Mouse (Mus musculus) brain, embryonic 14.5 days (tissue): Measurements from ENCODE around the gene Cldn14.

Experiments
- CTCF ChIP-seq: fragments of 200-500 bp; IDR thresholded peaks from 2 replicates; pipeline ENCODE4 v1.5.1; 2012; ENCODE audit warnings: inconsistent platforms, mild to moderate bottlenecking, moderate library complexity, borderline replicate concordance; ENCODE audit not compliant: insufficient read depth, insufficient read length; ENCODE audit errors: extremely low read depth
- POLR2A ChIP-seq: fragments of 200-500 bp; IDR thresholded peaks from 2 replicates; pipeline ENCODE4 v1.6.1; 2012; ENCODE audit warnings: mild to moderate bottlenecking, inconsistent platforms, borderline replicate concordance; ENCODE audit not compliant: poor library complexity, insufficient read depth, insufficient read length, severe bottlenecking; ENCODE audit errors: extremely low read depth

DNA sequence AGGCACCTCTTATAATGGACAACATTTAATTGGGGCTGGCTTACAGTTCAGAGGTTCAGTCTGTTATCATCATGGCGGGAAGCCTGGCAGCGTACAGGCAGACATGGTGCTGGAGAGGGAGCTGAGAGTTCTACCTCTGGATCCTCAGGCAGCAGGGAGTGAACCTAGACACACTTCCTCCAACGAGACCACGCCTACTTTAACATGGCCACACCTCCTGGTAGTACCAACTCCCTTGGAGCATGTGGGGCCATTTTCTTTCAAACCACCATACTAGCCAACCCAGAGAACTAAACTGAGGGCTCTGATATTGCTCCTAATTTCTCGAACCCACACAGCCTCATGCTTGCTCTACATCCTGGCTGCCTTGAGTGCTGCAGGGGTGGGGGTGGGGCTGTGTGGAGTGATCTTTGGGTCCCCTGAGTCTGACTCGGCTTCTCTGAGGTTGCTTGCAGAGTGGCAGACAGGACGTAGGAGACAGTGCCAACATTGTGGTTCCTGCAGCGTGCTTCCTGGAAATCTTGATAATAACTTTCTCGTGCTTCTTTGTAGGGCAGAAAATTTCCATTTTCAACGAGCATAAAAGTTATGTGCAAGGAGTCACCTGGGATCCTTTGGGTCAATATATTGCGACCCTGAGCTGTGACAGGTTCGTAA is 117.6 kb downstream of the Cldn14 start:
- TF ChIP-seq POLR2A (no peak), CTCF (no peak)
